Mouse (Mus musculus) kidney, embryonic 14.5 days (tissue): ENCODE results near the gene Rnf215. TPM values are rescaled to one million over a fixed set of nuclear protein-coding genes. Genes with fewer than 3 reads are reported as not detected.

Experiments used
- ATAC-seq: fragments of 200-750 bp; cut with Nextera tagmentation; 2 replicates; pipeline ENCODE4 v1.8.0; 2017; ENCODE audit warnings: moderate number of reproducible peaks, mild to moderate bottlenecking, moderate TSS enrichment, moderate library complexity; ENCODE audit not compliant: low FRiP score, low TSS enrichment
- H3K27ac ChIP-seq: fragments of 300-500 bp; sonication (generic); 2 replicates; pipeline ENCODE4 v1.5.1; 2014; ENCODE audit warnings: low read depth, mild to moderate bottlenecking, low read length, moderate library complexity, mixed read lengths
- H3K27me3 ChIP-seq: fragments of 300-500 bp; sonication (generic); 2 replicates; pipeline ENCODE4 v1.6.1; 2014; ENCODE audit warnings: mild to moderate bottlenecking, low read length; ENCODE audit not compliant: control insufficient read depth, insufficient read depth
- H3K36me3 ChIP-seq: fragments of 300-500 bp; sonication (generic); 2 replicates; pipeline ENCODE4 v1.6.1; 2014; ENCODE audit warnings: low read length, mixed read lengths; ENCODE audit not compliant: control insufficient read depth, insufficient read depth
- H3K4me1 ChIP-seq: fragments of 300-500 bp; sonication (generic); 2 replicates; pipeline ENCODE4 v1.6.1; 2014; ENCODE audit warnings: low read length, mixed read lengths; ENCODE audit not compliant: control insufficient read depth, insufficient read depth
- H3K4me2 ChIP-seq: fragments of 300-500 bp; sonication (generic); replicated peaks from 2 replicates; pipeline ENCODE4 v1.6.1; 2014; ENCODE audit warnings: low read depth, mild to moderate bottlenecking, low read length
- H3K4me3 ChIP-seq: fragments of 300-500 bp; sonication (generic); 2 replicates; pipeline ENCODE4 v1.5.1; 2014; ENCODE audit warnings: mild to moderate bottlenecking, low read length
- H3K9ac ChIP-seq: fragments of 300-500 bp; sonication (generic); 2 replicates; pipeline ENCODE4 v1.6.1; 2014; ENCODE audit warnings: low read depth, mild to moderate bottlenecking, low read length, moderate library complexity
- H3K9me3 ChIP-seq: fragments of 300-500 bp; sonication (generic); 2 replicates; pipeline ENCODE4 v1.6.1; 2016; ENCODE audit warnings: low read length; ENCODE audit not compliant: control insufficient read depth
- WGBS: fragments of 180-500 bp; shearing (Covaris S2); extraction: QIAGEN DNeasy Blood & Tissue Kit; methylation state at CpG from one replicate; pipeline ENCODE4 v1.1.7; 2014; 5-methylcytosine and 5-hydroxymethylcytosine counted together
- polyA plus RNA-seq: library from polyadenylated mRNA; unstranded; fragments of >200 nt; fragmentation: Nextera tagmentation; extraction: Ambion mirVana; gene quantifications from 2 replicates; pipeline ENCODE4 v1.2.1, GENCODE M21; 2014

Rnf215 gene
- polyA plus RNA-seq, 1 experiment from 2014 or later: 28.3 TPM

GRCm38 (mm10) chr11:4148536-4149156, 13.6 kb downstream of the Rnf215 start:
- no peak for ATAC-seq
- H3K4me2 ChIP-seq: no peak overlapping the region
- H3K36me3 ChIP-seq: peaks cover under 1% of the 10 kb centered on the region; the same call in 1 of the 2 replicates
- no peak overlapping the region for H3K27ac ChIP-seq
- 76% methylated on average over 9 of the region's 9 CpGs for WGBS
- H3K9ac ChIP-seq: no peak overlapping the region
- H3K4me1 ChIP-seq: no peaks in the 10 kb centered on the region
- no peaks in the 10 kb centered on the region for H3K9me3 ChIP-seq
- H3K27me3 ChIP-seq: no peaks in the 10 kb centered on the region
- H3K4me3 ChIP-seq: no peak overlapping the region

GRCm38 (mm10) chr11:4149886-4150285, 14.9 kb downstream of the Rnf215 start:
- Histone ChIP-seq H3K4me2 (no peak overlapping the region), H3K4me1 (no peaks in the 10 kb centered on the region), H3K9ac (no peak overlapping the region), H3K4me3 (no peak overlapping the region), H3K9me3 (no peaks in the 10 kb centered on the region), H3K27me3 (no peaks in the 10 kb centered on the region), H3K36me3 (no peaks in the 10 kb centered on the region; the same call in 1 of the 2 replicates), H3K27ac (no peak overlapping the region)
- WGBS: 92% methylated on average over 6 of the region's 6 CpGs
- no peak for ATAC-seq

GRCm38 (mm10) chr11:4153694-4154093, 18.7 kb downstream of the Rnf215 start:
- ATAC-seq: no peak

GRCm38 (mm10) chr11:4155641-4156040, 20.6 kb downstream of the Rnf215 start:
- H3K9ac ChIP-seq: no peak overlapping the region
- no peaks in the 10 kb centered on the region for H3K27me3 ChIP-seq
- no peak overlapping the region for H3K27ac ChIP-seq
- no peaks in the 10 kb centered on the region for H3K36me3 ChIP-seq
- no peak overlapping the region for H3K4me2 ChIP-seq
- ATAC-seq: no peak
- WGBS: 82% methylated on average over 5 of the region's 5 CpGs
- 0 out of 2 replicates have a peak, but pooled peaks cover 6% of the 10 kb centered on the region for H3K4me1 ChIP-seq
- H3K4me3 ChIP-seq: no peak overlapping the region
- H3K9me3 ChIP-seq: no peaks in the 10 kb centered on the region

More at GRCm38 (mm10) chr11:4153694-4154093, 18.7 kb downstream of the Rnf215 start:
- H3K4me1 ChIP-seq: no peaks in the 10 kb centered on the region
- no peak overlapping the region for H3K4me3 ChIP-seq
- H3K27me3 ChIP-seq: no peaks in the 10 kb centered on the region
- WGBS: 91% methylated on average over 7 of the region's 7 CpGs
- H3K36me3 ChIP-seq: no peaks in the 10 kb centered on the region; the same call in 1 of the 2 replicates
- no peak overlapping the region for H3K9ac ChIP-seq
- H3K9me3 ChIP-seq: no peaks in the 10 kb centered on the region
- H3K4me2 ChIP-seq: no peak overlapping the region
- no peak overlapping the region for H3K27ac ChIP-seq

- ATAC-seq: no peak
- H3K9me3 ChIP-seq: no peaks in the 10 kb centered on the region
- no peak overlapping the region for H3K4me2 ChIP-seq
- H3K4me3 ChIP-seq: no peak overlapping the region
- no peaks in the 10 kb centered on the region for H3K27me3 ChIP-seq
- H3K27ac ChIP-seq: no peak overlapping the region
- 90% methylated on average over 3 of the region's 3 CpGs for WGBS
- H3K4me1 ChIP-seq: peaks cover 15% of the 10 kb centered on the region
- peaks cover 26% of the 10 kb centered on the region for H3K36me3 ChIP-seq
- H3K9ac ChIP-seq: no peak overlapping the region
These were observed 23.7 kb downstream of the Rnf215 start for GRCm38 (mm10) chr11:4158676-4159075.

- Histone ChIP-seq H3K27ac (peak within 1 kb of the TSS; percentile 65; the same call in 1 of the 2 replicates), H3K4me2 (peak within 1 kb of the TSS; percentile 94), H3K9ac (peak within 1 kb of the TSS; percentile 75), H3K9me3 (no peaks in the 10 kb centered on the region), H3K4me1 (peaks cover 15% of the 10 kb centered on the region), H3K36me3 (peaks cover 39% of the 10 kb centered on the region), H3K4me3 (peak within 1 kb of the TSS; percentile 66), H3K27me3 (no peaks in the 10 kb centered on the region)
- peak; percentile 97 for ATAC-seq
- 2% methylated on average over 51 of the region's 54 CpGs for WGBS
These were observed 25.1 kb downstream of the Rnf215 start, which contains the start of the genes Ccdc157 and Sf3a1 for GRCm38 (mm10) chr11:4159808-4160708. TSS of gene Ccdc157 (minus strand) at chr11:4160293. TSS of gene Sf3a1 (plus strand) at chr11:4160350.

GRCm38 (mm10) chr11:4160758-4161480, 25.9 kb downstream of the Rnf215 start:
- Histone ChIP-seq H3K4me2 (peak overlapping the region; percentile 94), H3K9ac (peak overlapping the region; percentile 75), H3K27ac (peak overlapping the region; percentile 65; the same call in 1 of the 2 replicates), H3K36me3 (peaks cover 48% of the 10 kb centered on the region), H3K4me1 (peaks cover 15% of the 10 kb centered on the region), H3K4me3 (peak overlapping the region; percentile 66), H3K27me3 (no peaks in the 10 kb centered on the region), H3K9me3 (no peaks in the 10 kb centered on the region)
- 5% methylated on average over 15 of the region's 15 CpGs for WGBS
- ATAC-seq: no peak

GRCm38 (mm10) chr11:4164701-4165100, 29.7 kb downstream of the Rnf215 start:
- Histone ChIP-seq H3K4me3 (no peak overlapping the region), H3K9ac (no peak overlapping the region), H3K27me3 (no peaks in the 10 kb centered on the region), H3K4me2 (no peak overlapping the region), H3K36me3 (peaks cover 86% of the 10 kb centered on the region), H3K27ac (no peak overlapping the region), H3K9me3 (no peaks in the 10 kb centered on the region), H3K4me1 (peaks cover 9% of the 10 kb centered on the region)
- WGBS: 97% methylated on average over 2 of the region's 2 CpGs
- ATAC-seq: no peak
